Mouse (Mus musculus) layer of hippocampus, postnatal 10 days (tissue): ENCODE data around the gene Fam107b. TPM values are rescaled to one million over a fixed set of nuclear protein-coding genes. Genes with fewer than 3 reads are reported as not detected.

Experiments used
- DNase-seq, 2 experiments: peaks; one replicate each; pipeline ENCODE4 v3.0.0; 2021; ENCODE audit warnings: low spot score in 2 of 2
- total RNA-seq, 2 experiments: library from RNA; stranded (reverse); gene quantifications; 2 replicates each; pipeline ENCODE4 v1.2.3; 2021

The Fam107b gene
- total RNA-seq, 2 experiments from 2014 or later: 22.3 to 25.6 TPM

- DNase-seq: no peak
Observed at GRCm38 (mm10) chr2:3769786-3770318, 199.6 kb downstream of the Fam107b start.

GRCm38 (mm10) chr2:3770383-3770782 is 200.1 kb downstream of the Fam107b start:
- no peak for DNase-seq

- DNase-seq: no peak
Observed at GRCm38 (mm10) chr2:3771483-3771882, 201.2 kb downstream of the Fam107b start.

GRCm38 (mm10) chr2:3773089-3773488 is 202.8 kb downstream of the Fam107b start:
- DNase-seq: no peak

GRCm38 (mm10) chr2:3775569-3775968 is 205.3 kb downstream of the Fam107b start:
- DNase-seq: no peak

GRCm38 (mm10) chr2:3776045-3776444 is 205.8 kb downstream of the Fam107b start:
- no peak for DNase-seq

GRCm38 (mm10) chr2:3777696-3778095 is 207.4 kb downstream of the Fam107b start:
- no peak for DNase-seq

GRCm38 (mm10) chr2:3785546-3785945 is 215.3 kb downstream of the Fam107b start:
- DNase-seq: no peak

- DNase-seq: no peak
Observed at GRCm38 (mm10) chr2:3787752-3788423, 217.6 kb downstream of the Fam107b start.

GRCm38 (mm10) chr2:3788424-3788786 is 218.1 kb downstream of the Fam107b start:
- no peak for DNase-seq

- DNase-seq: no peak
Observed at GRCm38 (mm10) chr2:3796543-3796942, 226.3 kb downstream of the Fam107b start.

GRCm38 (mm10) chr2:3799767-3800554 is 229.7 kb downstream of the Fam107b start:
- peak; percentile 50 to 65 for DNase-seq

GRCm38 (mm10) chr2:3800555-3800878 is 230.2 kb downstream of the Fam107b start:
- no peak for DNase-seq

GRCm38 (mm10) chr2:3805742-3806141 is 235.5 kb downstream of the Fam107b start:
- no peak for DNase-seq

GRCm38 (mm10) chr2:3810321-3810720 is 240.0 kb downstream of the Fam107b start:
- no peak for DNase-seq

- DNase-seq: peak; percentile 54 to 74
Observed at GRCm38 (mm10) chr2:3816142-3816609, 245.9 kb downstream of the Fam107b start.

- peak in 1 of 2 experiments; percentile 24 for DNase-seq
Observed at GRCm38 (mm10) chr2:3817626-3818025, 247.3 kb downstream of the Fam107b start.

- DNase-seq: no peak
Observed at GRCm38 (mm10) chr2:3822483-3823455, 252.5 kb downstream of the Fam107b start.
